Mouse (Mus musculus) embryonic facial prominence, embryonic 14.5 days (tissue): ENCODE results near the gene Ccr9. TPM values are rescaled to one million over a fixed set of nuclear protein-coding genes. Genes with fewer than 3 reads are reported as not detected.

Experiments used
- ATAC-seq: fragments of 200-750 bp; cut with Nextera tagmentation; 2 replicates; pipeline ENCODE4 v1.8.0; 2017; ENCODE audit warnings: low read depth, moderate number of reproducible peaks, moderate TSS enrichment
- DNase-seq: peaks from one replicate; pipeline ENCODE4 v3.0.0-alpha.2; 2015; ENCODE audit warnings: low spot score
- H3K27ac ChIP-seq: fragments of 300-500 bp; sonication (generic); replicated peaks from 2 replicates; pipeline ENCODE4 v1.5.1; 2014; ENCODE audit warnings: low read depth, mild to moderate bottlenecking, low read length, moderate library complexity
- H3K27me3 ChIP-seq: fragments of 300-500 bp; sonication (generic); replicated peaks from 2 replicates; pipeline ENCODE4 v1.6.1; 2014; ENCODE audit warnings: low read length; ENCODE audit not compliant: control insufficient read depth, insufficient read depth
- H3K36me3 ChIP-seq: fragments of 300-500 bp; sonication (generic); 2 replicates; pipeline ENCODE4 v1.6.1; 2014; ENCODE audit warnings: low read length, mixed read lengths; ENCODE audit not compliant: control insufficient read depth, insufficient read depth
- H3K4me1 ChIP-seq: fragments of 300-500 bp; sonication (generic); 2 replicates; pipeline ENCODE4 v1.6.1; 2014; ENCODE audit warnings: antibody characterized with exemption, low read length; ENCODE audit not compliant: control insufficient read depth, insufficient read depth
- H3K4me2 ChIP-seq: fragments of 300-500 bp; sonication (generic); 2 replicates; pipeline ENCODE4 v1.6.1; 2014; ENCODE audit warnings: low read depth, mild to moderate bottlenecking, low read length, moderate library complexity, mixed read lengths
- H3K4me3 ChIP-seq: fragments of 300-500 bp; sonication (generic); 2 replicates; pipeline ENCODE4 v1.5.1; 2014; ENCODE audit warnings: low read depth, mild to moderate bottlenecking, low read length
- H3K9ac ChIP-seq: fragments of 300-500 bp; sonication (generic); 2 replicates; pipeline ENCODE4 v1.6.1; 2014; ENCODE audit warnings: low read depth, mild to moderate bottlenecking, low read length, moderate library complexity, mixed read lengths
- H3K9me3 ChIP-seq: fragments of 300-500 bp; sonication (generic); 2 replicates; pipeline ENCODE4 v1.6.1; 2016; ENCODE audit warnings: low read length; ENCODE audit not compliant: control insufficient read depth
- WGBS: fragments of 180-500 bp; shearing (Covaris S2); extraction: QIAGEN DNeasy Blood & Tissue Kit; methylation state at CpG from one replicate; pipeline ENCODE4 v1.1.7; 2014; 5-methylcytosine and 5-hydroxymethylcytosine counted together
- polyA plus RNA-seq: library from polyadenylated mRNA; unstranded; fragments of >200 nt; fragmentation: Nextera tagmentation; extraction: Ambion mirVana; gene quantifications from 2 replicates; pipeline ENCODE4 v1.2.1, GENCODE M21; 2014

Gene Ccr9
- polyA plus RNA-seq, 1 experiment from 2014 or later: 0.24 TPM

GRCm38 (mm10) chr9:123686206-123686605 is 8.0 kb downstream of the Ccr9 start:
- Histone ChIP-seq H3K36me3 (no peaks in the 10 kb centered on the region), H3K4me1 (no peaks in the 10 kb centered on the region), H3K4me2 (no peak overlapping the region), H3K27ac (no peak overlapping the region), H3K9ac (no peak overlapping the region), H3K4me3 (no peak overlapping the region), H3K9me3 (no peaks in the 10 kb centered on the region), H3K27me3 (peaks cover 5% of the 10 kb centered on the region; the same call in 1 of the 2 replicates)
- DNase-seq (no peak), ATAC-seq (no peak)
- 65% methylated on average over 5 of the region's 5 CpGs for WGBS

GRCm38 (mm10) chr9:123688227-123688626 is 10.0 kb downstream of the Ccr9 start:
- Histone ChIP-seq H3K4me1 (no peaks in the 10 kb centered on the region), H3K9ac (no peak overlapping the region), H3K27me3 (no peaks in the 10 kb centered on the region), H3K27ac (no peak overlapping the region), H3K9me3 (no peaks in the 10 kb centered on the region), H3K4me2 (no peak overlapping the region), H3K36me3 (0 out of 2 replicates have a peak, but pooled peaks cover 13% of the 10 kb centered on the region), H3K4me3 (no peak overlapping the region)
- ATAC-seq (no peak), DNase-seq (no peak)
- 65% methylated on average over 1 of the region's 1 CpGs for WGBS

DNA sequence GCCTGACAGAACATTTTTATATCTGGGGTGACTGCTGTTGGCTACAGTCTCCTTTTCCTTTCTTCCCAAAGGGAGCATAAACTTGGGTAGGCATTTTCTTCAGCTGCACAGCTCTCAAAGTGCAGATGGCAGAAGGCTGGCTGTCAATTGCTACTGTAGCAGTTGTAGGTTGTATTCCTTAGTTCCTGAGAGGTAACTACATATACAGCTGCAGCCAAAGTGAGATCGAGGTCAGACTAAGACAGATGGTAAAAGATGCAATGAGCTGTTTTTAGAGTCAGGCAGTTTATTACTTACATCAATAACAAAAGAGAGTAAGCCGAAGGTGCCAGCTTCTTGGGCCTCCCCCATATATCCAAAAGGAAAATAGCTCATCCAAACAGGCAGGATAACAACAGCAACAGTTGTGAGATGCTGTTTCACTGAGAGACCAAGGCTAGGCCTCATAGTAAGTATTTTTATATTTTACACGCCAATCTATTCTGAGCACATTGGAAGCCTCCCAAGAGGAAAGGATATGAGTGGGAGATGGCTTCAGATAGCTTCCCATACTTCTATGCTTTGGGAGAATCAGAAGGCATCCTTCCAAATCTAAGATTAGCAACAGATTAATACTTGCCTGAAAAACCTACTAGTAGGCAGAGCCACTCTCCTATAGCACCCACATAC is 17.5 kb downstream of the Ccr9 start:
- no peak overlapping the region for H3K4me3 ChIP-seq
- ATAC-seq (no peak), DNase-seq (no peak)
- 91% methylated on average over 3 of the region's 3 CpGs for WGBS
- no peaks in the 10 kb centered on the region for H3K9me3 ChIP-seq
- peaks cover 40% of the 10 kb centered on the region for H3K36me3 ChIP-seq
- no peak overlapping the region for H3K9ac ChIP-seq
- no peak overlapping the region for H3K27ac ChIP-seq
- H3K4me1 ChIP-seq: no peaks in the 10 kb centered on the region
- H3K27me3 ChIP-seq: no peaks in the 10 kb centered on the region
- H3K4me2 ChIP-seq: no peak overlapping the region

DNA sequence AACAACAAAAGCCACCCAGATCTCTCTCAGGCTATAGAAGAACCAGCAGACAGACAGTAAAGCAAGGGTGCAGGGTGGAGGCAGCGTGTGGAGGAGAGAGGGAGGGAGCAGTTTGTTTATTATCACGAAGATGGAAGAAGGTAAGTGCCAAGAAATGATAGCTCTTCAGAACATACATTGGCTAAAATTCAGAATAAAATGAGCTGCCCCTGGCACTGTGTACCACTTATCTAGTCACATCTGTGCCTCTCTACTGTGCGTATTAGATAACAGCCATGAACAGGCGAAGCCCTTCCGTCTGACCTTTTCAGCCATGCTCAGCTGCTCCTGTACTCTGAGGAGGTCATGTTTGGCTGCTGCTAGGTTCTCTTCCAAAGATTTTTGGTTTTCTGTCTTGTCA is 23.6 kb downstream of the Ccr9 start:
- H3K27ac ChIP-seq: no peak overlapping the region
- no peak for DNase-seq
- H3K36me3 ChIP-seq: peaks cover 57% of the 10 kb centered on the region
- no peaks in the 10 kb centered on the region for H3K4me1 ChIP-seq
- no peak for ATAC-seq
- no peaks in the 10 kb centered on the region for H3K9me3 ChIP-seq
- H3K4me3 ChIP-seq: no peak overlapping the region
- H3K4me2 ChIP-seq: no peak overlapping the region
- WGBS: 96% methylated on average over 5 of the region's 5 CpGs
- H3K27me3 ChIP-seq: no peaks in the 10 kb centered on the region
- H3K9ac ChIP-seq: no peak overlapping the region

GRCm38 (mm10) chr9:123709226-123709625 is 31.0 kb downstream of the Ccr9 start:
- Histone ChIP-seq H3K9ac (no peak overlapping the region), H3K27ac (no peak overlapping the region), H3K4me2 (no peak overlapping the region), H3K4me3 (no peak overlapping the region), H3K9me3 (no peaks in the 10 kb centered on the region), H3K4me1 (no peaks in the 10 kb centered on the region), H3K27me3 (no peaks in the 10 kb centered on the region), H3K36me3 (peaks cover 57% of the 10 kb centered on the region)
- WGBS: 57% methylated on average over 2 of the region's 2 CpGs
- no peak for DNase-seq
- no peak for ATAC-seq

DNA sequence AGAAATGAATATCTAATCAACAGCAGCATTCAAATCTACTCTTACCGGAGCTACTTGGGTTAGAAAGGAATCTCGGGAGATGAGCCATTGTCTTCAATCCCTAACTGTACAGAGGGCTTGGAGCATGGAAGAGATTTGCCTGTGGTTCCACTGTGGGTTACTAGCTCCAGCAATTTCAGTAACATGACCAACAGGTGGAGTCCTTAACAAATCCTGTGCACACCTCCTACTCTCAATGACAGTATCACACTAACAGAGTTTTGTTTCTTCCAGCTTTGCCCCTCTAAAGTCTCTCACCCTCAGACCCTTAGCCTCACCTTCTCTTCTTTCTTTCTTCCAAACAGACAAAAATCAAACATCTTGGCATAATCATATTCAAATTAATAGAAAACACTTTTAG is 34.9 kb downstream of the Ccr9 start:
- no peak for DNase-seq
- WGBS: 78% methylated on average over 2 of the region's 2 CpGs
- H3K9ac ChIP-seq: no peak overlapping the region

DNA sequence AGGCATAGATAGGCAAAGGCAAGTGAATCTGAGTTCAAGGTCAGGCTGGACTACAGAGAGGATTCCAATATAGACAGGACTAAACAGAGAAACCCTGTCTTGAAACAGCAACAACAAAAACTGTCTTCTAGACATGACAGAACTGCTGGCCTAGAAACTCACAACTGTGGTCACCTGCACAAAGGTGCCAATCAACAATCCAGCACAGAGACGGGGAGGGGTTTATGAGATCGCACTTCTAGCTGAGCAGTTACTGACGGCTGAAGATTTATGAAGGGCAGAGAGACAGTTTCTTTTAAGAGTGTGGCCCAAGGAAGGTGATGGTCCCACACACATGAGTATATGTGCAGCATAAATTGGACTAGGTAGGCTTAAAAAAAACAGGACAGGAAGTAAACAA is 38.1 kb downstream of the Ccr9 start:
- no peak overlapping the region for H3K27ac ChIP-seq
- ATAC-seq: no peak
- H3K27me3 ChIP-seq: no peaks in the 10 kb centered on the region
- H3K9me3 ChIP-seq: no peaks in the 10 kb centered on the region
- peak overlapping the region; percentile 90 for H3K9ac ChIP-seq
- WGBS: 62% methylated on average over 3 of the region's 3 CpGs
- peaks cover 10% of the 10 kb centered on the region for H3K36me3 ChIP-seq
- no peak for DNase-seq
- H3K4me2 ChIP-seq: peak overlapping the region; percentile 62
- H3K4me1 ChIP-seq: peaks cover 5% of the 10 kb centered on the region
- H3K4me3 ChIP-seq: peak overlapping the region; percentile 85

More for the DNA sequence above, 34.9 kb downstream of the Ccr9 start:
- no peak overlapping the region for H3K4me3 ChIP-seq
- H3K27me3 ChIP-seq: no peaks in the 10 kb centered on the region
- peaks cover 36% of the 10 kb centered on the region for H3K36me3 ChIP-seq
- H3K4me1 ChIP-seq: peaks cover 5% of the 10 kb centered on the region
- no peak overlapping the region for H3K27ac ChIP-seq
- H3K9me3 ChIP-seq: no peaks in the 10 kb centered on the region
- ATAC-seq: no peak
- no peak overlapping the region for H3K4me2 ChIP-seq

- peak within 1 kb of the TSS; percentile 90 for H3K9ac ChIP-seq
- under 1% methylated on average over 39 of the region's 55 CpGs for WGBS
These were observed 39.2 kb downstream of the Ccr9 start, which contains the start of gene Lztfl1 for GRCm38 (mm10) chr9:123717186-123718008. Lztfl1 (minus strand) TSS chr9:123717697.

More at GRCm38 (mm10) chr9:123717186-123718008, 39.2 kb downstream of the Ccr9 start, which contains the start of gene Lztfl1:
- peak; percentile 99 for ATAC-seq
- peak within 1 kb of the TSS; percentile 84 for H3K27ac ChIP-seq
- H3K27me3 ChIP-seq: no peaks in the 10 kb centered on the region
- peaks cover 5% of the 10 kb centered on the region for H3K4me1 ChIP-seq
- peak within 1 kb of the TSS; percentile 85 for H3K4me3 ChIP-seq
- no peaks in the 10 kb centered on the region for H3K9me3 ChIP-seq
- peak; percentile 100 for DNase-seq
- peaks cover 1% of the 10 kb centered on the region; the same call in 1 of the 2 replicates for H3K36me3 ChIP-seq
- H3K4me2 ChIP-seq: peak within 1 kb of the TSS; percentile 71
